Mouse (Mus musculus): ENCODE results near the gene Adgrf5. TPM values are rescaled to one million over a fixed set of nuclear protein-coding genes. Genes with fewer than 3 reads are reported as not detected.

Gene Adgrf5
- total and polyA plus RNA-seq, 3 experiments, result not detected

GRCm38 (mm10) chr17:43362362-43362761 lies 2.1 kb downstream of the Adgrf5 start:
- Histone ChIP-seq H3K27ac (ENCODE audit: insufficient read depth, low read depth) (no peak overlapping the region), H3K27me3 (replicated peaks) (no peaks in the 10 kb centered on the region), H3K79me2 (replicated peaks; ENCODE audit: control insufficient read depth, extremely low read depth, insufficient read depth, poor library complexity, severe bottlenecking) (no peaks in the 10 kb centered on the region), H3K4me2 (ENCODE audit: insufficient read depth, low read depth, poor library complexity, severe bottlenecking) (no peak overlapping the region), H3K4me1 (ENCODE audit: control insufficient read depth in 1 of 2, insufficient read depth in 2 of 2) (no peaks in the 10 kb centered on the region; a peak in 1 of 4 replicates), H3K9me3 (replicated peaks; ENCODE audit: low read length) (peaks cover 37% of the 10 kb centered on the region), H3K9ac (ENCODE audit: insufficient read depth, low read depth) (no peak overlapping the region), H3K4me3 (replicated peaks in 1 of 3; ENCODE audit: low read depth in 2 of 3, low read length in 2 of 3, poor library complexity in 1 of 3) (no peak overlapping the region), H3K36me3 (replicated peaks in 1 of 2; ENCODE audit: control insufficient read depth in 1 of 2, insufficient read depth in 1 of 2, low read length in 1 of 2) (no peaks in the 10 kb centered on the region)
- TF ChIP-seq E2F4 (IDR thresholded peaks at IDR 0.05; ENCODE audit: insufficient replicate concordance, low read depth, low read length) (no peak), BHLHE40 (IDR thresholded peaks at IDR 0.05; ENCODE audit: low read depth, low read length) (no peak), JUND (conservative IDR thresholded peaks at IDR 0.05; ENCODE audit: low read depth, low read length) (no peak), CHD2 (IDR thresholded peaks at IDR 0.05; ENCODE audit: low read length) (no peak)
- no peak for DNase-seq (ENCODE audit: extremely low read depth)
- dilution Hi-C loops (cut with MboI; ENCODE audit: extremely low pct_ligation_motif_present, extremely low pct_unique_long_range_greater_than_20kb, low sequenced_read_pairs) (no loop called here), in situ Hi-C loops (cut with MboI; ENCODE audit: low pct_ligation_motif_present, low pct_unique_long_range_greater_than_20kb, low sequenced_read_pairs) (no loop called here)

- in situ Hi-C loops (cut with MboI; ENCODE audit: low pct_ligation_motif_present, low pct_unique_long_range_greater_than_20kb, low sequenced_read_pairs), result no loop called here
- H3K4me1 ChIP-seq (ENCODE audit: control insufficient read depth in 1 of 2, insufficient read depth in 2 of 2), result no peaks in the 10 kb centered on the region; a peak in 1 of 4 replicates
- H3K36me3 ChIP-seq (replicated peaks in 1 of 2; ENCODE audit: control insufficient read depth in 1 of 2, insufficient read depth in 1 of 2, low read length in 1 of 2), result no peaks in the 10 kb centered on the region
- no peak overlapping the region for H3K4me3 ChIP-seq (replicated peaks in 1 of 3; ENCODE audit: low read depth in 2 of 3, low read length in 2 of 3, poor library complexity in 1 of 3)
- H3K4me2 ChIP-seq (ENCODE audit: insufficient read depth, low read depth, poor library complexity, severe bottlenecking), result no peak overlapping the region
- DNase-seq (ENCODE audit: extremely low read depth), result no peak
- no peaks in the 10 kb centered on the region for H3K27me3 ChIP-seq (replicated peaks)
- H3K9me3 ChIP-seq (replicated peaks; ENCODE audit: low read length), result peaks cover 41% of the 10 kb centered on the region
- no peaks in the 10 kb centered on the region for H3K79me2 ChIP-seq (replicated peaks; ENCODE audit: control insufficient read depth, extremely low read depth, insufficient read depth, poor library complexity, severe bottlenecking)
- H3K27ac ChIP-seq (ENCODE audit: insufficient read depth, low read depth), result no peak overlapping the region
- TF ChIP-seq MAZ (IDR thresholded peaks at IDR 0.05; ENCODE audit: low read depth, low read length) (no peak), SMC3 (IDR thresholded peaks at IDR 0.05; ENCODE audit: low read depth, low read length) (no peak), MEF2A (IDR thresholded peaks at IDR 0.05; ENCODE audit: borderline replicate concordance, low read depth, low read length) (no peak), NRF1 (IDR thresholded peaks at IDR 0.05; ENCODE audit: low read depth, low read length) (no peak), RCOR1 (conservative IDR thresholded peaks at IDR 0.05; ENCODE audit: low read depth, low read length) (no peak), KAT2A (IDR thresholded peaks at IDR 0.05; ENCODE audit: insufficient replicate concordance, low read length) (no peak), ZKSCAN1 (IDR thresholded peaks at IDR 0.05; ENCODE audit: borderline replicate concordance, low read depth, low read length) (no peak), RAD21 (IDR thresholded peaks at IDR 0.05; ENCODE audit: low read depth, low read length) (no peak)
- no peak overlapping the region for H3K9ac ChIP-seq (ENCODE audit: insufficient read depth, low read depth)
- dilution Hi-C loops (cut with MboI; ENCODE audit: extremely low pct_ligation_motif_present, extremely low pct_unique_long_range_greater_than_20kb, low sequenced_read_pairs), result no loop called here
These were observed 2.6 kb downstream of the Adgrf5 start for GRCm38 (mm10) chr17:43362881-43363280.

DNA sequence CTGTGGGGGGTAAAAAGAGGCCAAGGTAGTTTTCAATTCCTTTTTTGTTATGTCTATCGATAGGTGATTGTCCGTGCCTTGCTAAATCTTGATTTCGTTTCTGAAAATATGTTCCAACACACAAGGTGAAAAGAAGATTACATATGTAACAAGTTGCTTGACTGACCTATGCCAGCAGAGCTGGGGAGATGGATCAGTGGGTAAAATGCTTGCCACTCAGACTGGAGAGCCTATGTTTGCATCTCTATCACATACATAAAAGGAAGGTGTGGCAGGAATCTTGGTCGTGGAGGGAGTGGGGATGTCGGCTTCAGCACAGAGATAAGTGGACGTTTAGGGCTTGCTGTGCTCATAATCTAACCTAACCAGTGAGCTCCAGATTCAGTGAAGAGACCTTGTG lies 3.7 kb downstream of the Adgrf5 start:
- no peaks in the 10 kb centered on the region for H3K27me3 ChIP-seq (replicated peaks)
- TF ChIP-seq MXI1 (IDR thresholded peaks at IDR 0.05; ENCODE audit: low read depth, low read length) (no peak), JUN (IDR thresholded peaks at IDR 0.05; ENCODE audit: insufficient read depth, low read depth, low read length) (no peak), POLR2AphosphoS2 (IDR thresholded peaks at IDR 0.05; ENCODE audit: low read depth, low read length) (no peak), TBP (conservative IDR thresholded peaks at IDR 0.05; ENCODE audit: low read depth, low read length) (no peak), RCOR1 (conservative IDR thresholded peaks at IDR 0.05; ENCODE audit: low read depth, low read length) (no peak), SMC3 (IDR thresholded peaks at IDR 0.05; ENCODE audit: low read depth, low read length) (no peak), NRF1 (IDR thresholded peaks at IDR 0.05; ENCODE audit: low read depth, low read length) (no peak), NELFE (IDR thresholded peaks at IDR 0.05; ENCODE audit: low read depth, low read length) (no peak), MAFK (IDR thresholded peaks at IDR 0.05; ENCODE audit: insufficient replicate concordance, low read length) (no peak), ZNF384 (IDR thresholded peaks at IDR 0.05; ENCODE audit: low read depth, low read length) (no peak), USF1 (IDR thresholded peaks at IDR 0.05; ENCODE audit: low read depth, low read length) (no peak), IRF4 (IDR thresholded peaks at IDR 0.05; ENCODE audit: low read depth, low read length) (no peak), ZKSCAN1 (IDR thresholded peaks at IDR 0.05; ENCODE audit: borderline replicate concordance, low read depth, low read length) (no peak), UBTF (IDR thresholded peaks at IDR 0.05; ENCODE audit: low read depth, low read length) (no peak), E2F4 (IDR thresholded peaks at IDR 0.05; ENCODE audit: insufficient replicate concordance, low read depth, low read length) (no peak), MEF2A (IDR thresholded peaks at IDR 0.05; ENCODE audit: borderline replicate concordance, low read depth, low read length) (no peak), EP300 (IDR thresholded peaks at IDR 0.05; ENCODE audit: low read length) (no peak), JUND (conservative IDR thresholded peaks at IDR 0.05; ENCODE audit: low read depth, low read length) (no peak), MYC (IDR thresholded peaks at IDR 0.05; ENCODE audit: low read depth, low read length) (no peak), RAD21 (IDR thresholded peaks at IDR 0.05; ENCODE audit: low read depth, low read length) (no peak)
- no peak for DNase-seq (ENCODE audit: extremely low read depth)
- in situ Hi-C loops (cut with MboI; ENCODE audit: low pct_ligation_motif_present, low pct_unique_long_range_greater_than_20kb, low sequenced_read_pairs), result no loop called here
- dilution Hi-C loops (cut with MboI; ENCODE audit: extremely low pct_ligation_motif_present, extremely low pct_unique_long_range_greater_than_20kb, low sequenced_read_pairs), result no loop called here
- H3K4me2 ChIP-seq (ENCODE audit: insufficient read depth, low read depth, poor library complexity, severe bottlenecking), result no peak overlapping the region
- H3K4me3 ChIP-seq (replicated peaks in 1 of 3; ENCODE audit: low read depth in 2 of 3, low read length in 2 of 3, poor library complexity in 1 of 3), result no peak overlapping the region
- no peaks in the 10 kb centered on the region for H3K79me2 ChIP-seq (replicated peaks; ENCODE audit: control insufficient read depth, extremely low read depth, insufficient read depth, poor library complexity, severe bottlenecking)
- no peaks in the 10 kb centered on the region; a peak in 1 of 4 replicates for H3K4me1 ChIP-seq (ENCODE audit: control insufficient read depth in 1 of 2, insufficient read depth in 2 of 2)
- no peaks in the 10 kb centered on the region for H3K36me3 ChIP-seq (replicated peaks in 1 of 2; ENCODE audit: control insufficient read depth in 1 of 2, insufficient read depth in 1 of 2, low read length in 1 of 2)
- no peak overlapping the region for H3K27ac ChIP-seq (ENCODE audit: insufficient read depth, low read depth)
- H3K9ac ChIP-seq (ENCODE audit: insufficient read depth, low read depth), result no peak overlapping the region
- peaks cover 39% of the 10 kb centered on the region for H3K9me3 ChIP-seq (replicated peaks; ENCODE audit: low read length)

Measured in CH12.LX (cell line).